Mouse (Mus musculus) cerebellum, postnatal 10 days (tissue): ENCODE data around the gene Derl2.
A peak's percentile ranks its signal among the peaks of the same experiment; 100 is the strongest.

Experiments used
- DNase-seq, 2 experiments: peaks; one replicate each; pipeline ENCODE4 v3.0.0; 2021; ENCODE audit warnings: mixed read lengths in 2 of 2

Gene Derl2

GRCm38 (mm10) chr11:71019201-71020068, at the start of gene Derl2, which contains the start of gene Mis12:
Gene Derl2 (minus strand): TSS chr11:71019841.
Gene Mis12 (plus strand): TSS chr11:71019611.
- peak; percentile 98 to 99 for DNase-seq

- DNase-seq = peak; percentile 39 to 67
These were observed 32.9 kb upstream of the Derl2 start for GRCm38 (mm10) chr11:71052554-71052953.

- DNase-seq = no peak
These were observed 20.1 kb upstream of the Derl2 start for GRCm38 (mm10) chr11:71039526-71040298.

- DNase-seq = peak; percentile 82 to 87
These were observed 13.6 kb upstream of the Derl2 start, which contains the start of gene 6330403K07Rik for GRCm38 (mm10) chr11:71033163-71033761. Gene 6330403K07Rik (minus strand): TSS chr11:71033513.

- DNase-seq = peak; percentile 37 to 64
These were observed 13.0 kb upstream of the Derl2 start for GRCm38 (mm10) chr11:71032491-71033162.

- DNase-seq = no peak
These were observed 12.4 kb upstream of the Derl2 start for GRCm38 (mm10) chr11:71032070-71032469.

- DNase-seq = peak; percentile 26 to 28
These were observed 9.9 kb upstream of the Derl2 start for GRCm38 (mm10) chr11:71029403-71030118.

GRCm38 (mm10) chr11:71028280-71028679, 8.6 kb upstream of the Derl2 start:
- no peak for DNase-seq

GRCm38 (mm10) chr11:71018416-71019200, 1.0 kb downstream of the Derl2 start:
- no peak for DNase-seq

GRCm38 (mm10) chr11:71017051-71017450, 2.6 kb downstream of the Derl2 start:
- no peak for DNase-seq

- no peak for DNase-seq
These were observed 6.9 kb downstream of the Derl2 start for GRCm38 (mm10) chr11:71012743-71013142.

GRCm38 (mm10) chr11:71008321-71008720, 11.3 kb downstream of the Derl2 start:
- peak in 1 of 2 experiments; percentile 14 for DNase-seq

- no peak for DNase-seq
These were observed 11.8 kb downstream of the Derl2 start for GRCm38 (mm10) chr11:71007831-71008230.

- DNase-seq = no peak
These were observed 12.6 kb downstream of the Derl2 start for GRCm38 (mm10) chr11:71007026-71007425.

- peak in 1 of 2 experiments; percentile 25 for DNase-seq
These were observed 14.6 kb downstream of the Derl2 start for GRCm38 (mm10) chr11:71005046-71005445.

- DNase-seq = peak; percentile 97 to 98
These were observed 15.3 kb downstream of the Derl2 start, which contains the start of gene Dhx33 for GRCm38 (mm10) chr11:71004316-71004773. Gene Dhx33 (minus strand): TSS chr11:71004437.

- no peak for DNase-seq
These were observed 15.9 kb downstream of the Derl2 start for GRCm38 (mm10) chr11:71003611-71004315.

- no peak for DNase-seq
These were observed 18.5 kb downstream of the Derl2 start for GRCm38 (mm10) chr11:71001167-71001566.

- DNase-seq = peak; percentile 99 to 100
These were observed 36.9 kb downstream of the Derl2 start, which contains the start of gene C1qbp for GRCm38 (mm10) chr11:70982557-70983228. Gene C1qbp (minus strand): TSS chr11:70983026.
